Mouse (Mus musculus) lung, postnatal 0 days (tissue): Measurements from ENCODE around the gene Kcnk10.

ENCODE experiments used
- CTCF ChIP-seq: IDR thresholded peaks from 2 replicates; pipeline ENCODE4 v1.5.1; 2016; ENCODE audit warnings: antibody characterized with exemption, mild to moderate bottlenecking
- EP300 ChIP-seq: IDR thresholded peaks from 2 replicates; pipeline ENCODE4 v1.6.1; 2016; ENCODE audit warnings: antibody characterized with exemption, mild to moderate bottlenecking, control low read depth

- TF ChIP-seq CTCF (no peak), EP300 (no peak)
Observed at GRCm38 (mm10) chr12:98458944-98459343, 119.2 kb downstream of the Kcnk10 start.
